In genomic region chr15:101977043-101977726, GRCm38 (mm10) we compare ENCODE assay signal across 9 mouse cellular contexts. TPM values are rescaled to one million over a fixed set of nuclear protein-coding genes. Genes with fewer than 3 reads are reported as not detected.
DNase-seq lines count a peak whose midpoint lies in the region; ATAC-seq and TF ChIP-seq lines count a peak whose summit lies in the region.
"Had no signal": no experiment of that assay in that cellular context is flagged by ENCODE, and none has a peak within 500 bp of the region (broad histone marks: within the 10 kb centered on the region; RNA-seq: fewer than 3 reads in every experiment).

No protein-coding gene starts in this region.

- peaks cover 53% of the 10 kb centered on the region for H3K27me3 ChIP-seq in E14TG2a.4 (ENCODE audit: insufficient read depth, low read length)
- H3K27me3 ChIP-seq in forebrain, embryonic 15.5 days, result no peaks in the 10 kb centered on the region
- no peaks in the 10 kb centered on the region for H3K27me3 ChIP-seq in neural tube, embryonic 14.5 days (ENCODE audit: control insufficient read depth, insufficient read depth, low read length)

- 3% methylated on average over 39 of the region's 39 CpGs for WGBS in forebrain, embryonic 15.5 days
- 8% methylated on average over 15 of the region's 39 CpGs for WGBS in neural tube, embryonic 14.5 days

- H3K9me3 ChIP-seq in E14TG2a.4 (ENCODE audit: low read length), result no peaks in the 10 kb centered on the region
- H3K9me3 ChIP-seq in forebrain, embryonic 15.5 days, result no peaks in the 10 kb centered on the region
- H3K9me3 ChIP-seq in neural tube, embryonic 14.5 days (ENCODE audit: control insufficient read depth, low read length), result no peaks in the 10 kb centered on the region

- H3K9ac ChIP-seq in forebrain, embryonic 15.5 days (replicated peaks), result peak overlapping the region; percentile 49
- peak overlapping the region; percentile 57 for H3K9ac ChIP-seq in neural tube, embryonic 14.5 days (replicated peaks; ENCODE audit: low read depth, low read length)

- intact Hi-C loops in heart, postnatal 25 days (cut with DNase I), result no loop called here

- H3K4me1 ChIP-seq in E14TG2a.4 (replicated peaks; ENCODE audit: low read depth, low read length), result peaks cover 49% of the 10 kb centered on the region
- H3K4me1 ChIP-seq in forebrain, embryonic 15.5 days, result peaks cover 15% of the 10 kb centered on the region
- peaks cover 9% of the 10 kb centered on the region; the same call in 1 of the 2 replicates for H3K4me1 ChIP-seq in neural tube, embryonic 14.5 days (ENCODE audit: control insufficient read depth, insufficient read depth, low read length)

- H3K4me2 ChIP-seq in forebrain, embryonic 15.5 days (replicated peaks), result peak overlapping the region; percentile 91
- H3K4me2 ChIP-seq in neural tube, embryonic 14.5 days (ENCODE audit: low read depth, low read length), result peak overlapping the region; percentile 67

- no peak for TF ChIP-seq CTCF in E14TG2a.4 (conservative IDR thresholded peaks at IDR 0.05; ENCODE audit: low read length)

- peak overlapping the region; percentile 68 for H3K4me3 ChIP-seq in E14TG2a.4 (replicated peaks; ENCODE audit: low read length)
- H3K4me3 ChIP-seq in forebrain, embryonic 15.5 days, result peak overlapping the region; percentile 40
- H3K4me3 ChIP-seq in neural tube, embryonic 14.5 days (ENCODE audit: low read depth, low read length), result peak overlapping the region; percentile 33

- no peak overlapping the region for H3K27ac ChIP-seq in forebrain, embryonic 15.5 days (replicated peaks)
- H3K27ac ChIP-seq in neural tube, embryonic 14.5 days (ENCODE audit: low read depth, low read length), result peak overlapping the region; percentile 28; the same call in 1 of the 2 replicates

- ATAC-seq in forebrain, embryonic 15.5 days (replicated peaks), result peak; percentile 62
- peak; percentile 83 for ATAC-seq in neural tube, embryonic 14.5 days (ENCODE audit: low read depth)

- DNase-seq in c-Kit-positive CD71-positive TER-119-negative erythroid progenitor cells, embryonic 14.5 days (ENCODE audit: low read depth), result peak; percentile 77
- DNase-seq in heart, postnatal 25 days (ENCODE audit: low spot score), result peak; percentile 91
- DNase-seq in layer of hippocampus, adult 18-20 months (ENCODE audit: low spot score in 2 of 2), result peak; percentile 67 to 82
- DNase-seq in lung, adult 18-20 months, result peak; percentile 94 to 96
- peak; percentile 94 for DNase-seq in testis, postnatal 10 days (ENCODE audit: low spot score)

- no peaks in the 10 kb centered on the region for H3K36me3 ChIP-seq in E14TG2a.4 (ENCODE audit: insufficient read depth, low read length)
- H3K36me3 ChIP-seq in forebrain, embryonic 15.5 days, result no peaks in the 10 kb centered on the region
- H3K36me3 ChIP-seq in neural tube, embryonic 14.5 days (ENCODE audit: control insufficient read depth, insufficient read depth, low read length), result no peaks in the 10 kb centered on the region

RNA-seq across cellular contexts. Expression of gene Krt78, which starts 23.1 kb away (rescaled TPM):
- polyA plus RNA-seq in forebrain, embryonic 15.5 days (2015; fragmentation: Nextera tagmentation; extraction: Ambion mirVana), result not detected in 2 replicates
- not detected for total RNA-seq in heart, postnatal 25 days (2021)
- total RNA-seq in layer of hippocampus, adult 18-20 months (2021), result not detected
- polyA plus RNA-seq in neural tube, embryonic 14.5 days (2014; fragmentation: Nextera tagmentation; extraction: Ambion mirVana), result 0.08 TPM in 1 of 2 replicates, not detected in the other
- polyA plus RNA-seq: frontal cortex, adult 2 months had no signal

RNA-seq across cellular contexts. Expression of gene Krt8, which starts 27.1 kb away (rescaled TPM):
- polyA plus RNA-seq in forebrain, embryonic 15.5 days (2015; fragmentation: Nextera tagmentation; extraction: Ambion mirVana), result 1.9 and 3.9 TPM in 2 replicates
- total RNA-seq in heart, postnatal 25 days (2021), result 1 to 10 TPM; 2.5 to 2.7 TPM
- not detected for total RNA-seq in layer of hippocampus, adult 18-20 months (2021)
- polyA plus RNA-seq in neural tube, embryonic 14.5 days (2014; fragmentation: Nextera tagmentation; extraction: Ambion mirVana), result 0.49 and 1.4 TPM in 2 replicates

RNA-seq across cellular contexts. Expression of gene Krt79, which starts 37.1 kb away (rescaled TPM):
- polyA plus RNA-seq in forebrain, embryonic 15.5 days (2015; fragmentation: Nextera tagmentation; extraction: Ambion mirVana), result 0.10 and 0.23 TPM in 2 replicates
- not detected for total RNA-seq in heart, postnatal 25 days (2021)
- under 1 TPM; 0.20 to 0.45 TPM for total RNA-seq in layer of hippocampus, adult 18-20 months (2021)
- 0.24 TPM in 2 replicates for polyA plus RNA-seq in neural tube, embryonic 14.5 days (2014; fragmentation: Nextera tagmentation; extraction: Ambion mirVana)
- polyA plus RNA-seq: frontal cortex, adult 2 months had no signal

RNA-seq across cellular contexts. Expression of gene Krt18, which starts 50.8 kb away (rescaled TPM):
- 3.5 and 7.6 TPM in 2 replicates for polyA plus RNA-seq in forebrain, embryonic 15.5 days (2015; fragmentation: Nextera tagmentation; extraction: Ambion mirVana)
- 1 to 10 TPM; 3.7 to 4.9 TPM for total RNA-seq in heart, postnatal 25 days (2021)
- under 1 TPM; 0.23 to 0.64 TPM for total RNA-seq in layer of hippocampus, adult 18-20 months (2021)
- 0.61 and 0.75 TPM in 2 replicates for polyA plus RNA-seq in neural tube, embryonic 14.5 days (2014; fragmentation: Nextera tagmentation; extraction: Ambion mirVana)

RNA-seq across cellular contexts. Expression of gene Krt4, which starts 52.6 kb away (rescaled TPM):
- polyA plus RNA-seq in forebrain, embryonic 15.5 days (2015; fragmentation: Nextera tagmentation; extraction: Ambion mirVana), result 0.08 TPM in 1 of 2 replicates, not detected in the other
- not detected for total RNA-seq in heart, postnatal 25 days (2021)
- not detected for total RNA-seq in layer of hippocampus, adult 18-20 months (2021)
- polyA plus RNA-seq in neural tube, embryonic 14.5 days (2014; fragmentation: Nextera tagmentation; extraction: Ambion mirVana), result 0.09 and 0.12 TPM in 2 replicates
- polyA plus RNA-seq: frontal cortex, adult 2 months had no signal
